Mouse (Mus musculus): ENCODE results near the gene Tmem221.

DNA sequence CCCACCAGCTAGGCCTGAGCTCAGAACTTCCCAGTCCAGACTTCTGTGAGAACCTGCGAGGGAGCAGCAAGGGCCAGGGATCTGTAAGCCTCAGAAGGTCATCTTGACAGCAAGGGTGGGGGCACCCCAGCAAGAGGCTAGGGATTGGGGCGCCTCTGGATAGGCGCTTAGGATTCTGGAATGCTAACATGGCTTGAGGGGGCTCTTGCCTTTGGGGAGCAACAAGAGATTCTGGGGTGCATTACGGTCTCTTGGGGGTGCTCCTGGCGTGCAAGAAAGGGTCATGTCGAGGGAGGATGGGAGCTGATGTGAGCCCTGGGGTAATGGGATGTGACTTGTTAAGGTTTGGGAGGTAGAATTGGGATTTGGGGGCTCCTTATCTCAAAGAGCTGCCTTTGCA is 10.3 kb upstream of the Tmem221 start:
- no peak for TF ChIP-seq POLR2A (IDR thresholded peaks at IDR 0.05; ENCODE audit: extremely low read depth, insufficient read depth, low read length)
- no peak for TF ChIP-seq CTCF (IDR thresholded peaks at IDR 0.05; ENCODE audit: extremely low read depth, insufficient read depth, low read length)
